In the genomic region with DNA sequence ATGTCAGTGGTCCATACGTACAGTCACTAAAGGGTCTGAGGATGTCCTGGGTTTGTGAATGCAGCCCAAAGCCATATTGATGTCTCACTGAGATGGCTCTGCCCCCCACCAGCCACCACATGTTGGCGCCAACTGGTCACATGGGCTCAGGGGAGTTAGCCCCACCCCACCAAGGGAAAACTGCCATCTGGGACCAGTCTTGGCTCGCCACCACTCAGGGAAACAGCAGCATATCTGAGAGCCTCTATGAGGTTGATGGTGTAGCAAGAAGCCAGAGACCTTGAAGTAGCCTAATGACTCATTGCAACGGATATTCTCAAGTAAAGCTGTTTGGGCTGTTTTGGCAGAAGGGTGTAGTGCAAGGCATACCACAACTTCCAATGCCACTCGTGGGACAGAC, we compare ENCODE assay signal across 11 mouse cellular contexts.
"Had no signal": no experiment of that assay in that cellular context is flagged by ENCODE, and none has a peak within 500 bp of the region (broad histone marks: within the 10 kb centered on the region; RNA-seq: fewer than 3 reads in every experiment).

No protein-coding gene starts in this region.

- H3K36me3 ChIP-seq: limb, embryonic 13.5 days; midbrain, embryonic 15.5 days; neural tube, embryonic 13.5 days; stomach, embryonic 15.5 days had no signal

- DNase-seq: kidney, adult 18-20 months; kidney, postnatal 10 days; kidney, postnatal 4 days; retina, postnatal 1 day; thymus, postnatal 36 days had no signal

- H3K27me3 ChIP-seq: midbrain, embryonic 15.5 days; stomach, embryonic 15.5 days had no signal

- H3K27ac ChIP-seq: layer of hippocampus, adult 2 months; limb, embryonic 13.5 days; liver, embryonic 14.5 days; midbrain, embryonic 15.5 days; neural tube, embryonic 13.5 days had no signal

- ATAC-seq: midbrain, embryonic 15.5 days had no signal

- H3K9ac ChIP-seq: limb, embryonic 13.5 days; liver, embryonic 14.5 days; midbrain, embryonic 15.5 days; neural tube, embryonic 13.5 days; stomach, embryonic 15.5 days had no signal

- H3K4me2 ChIP-seq: limb, embryonic 13.5 days; midbrain, embryonic 15.5 days; neural tube, embryonic 13.5 days; stomach, embryonic 15.5 days had no signal

- H3K9me3 ChIP-seq: limb, embryonic 13.5 days; midbrain, embryonic 15.5 days; neural tube, embryonic 13.5 days; stomach, embryonic 15.5 days had no signal

- H3K4me3 ChIP-seq: layer of hippocampus, adult 2 months; limb, embryonic 13.5 days; midbrain, embryonic 15.5 days; neural tube, embryonic 13.5 days; stomach, embryonic 15.5 days had no signal

- H3K4me1 ChIP-seq: stomach, embryonic 15.5 days had no signal
